Mouse (Mus musculus) intestine, embryonic 16.5 days (tissue): Measurements from ENCODE around the gene Abracl. TPM values are rescaled to one million over a fixed set of nuclear protein-coding genes. Genes with fewer than 3 reads are reported as not detected.

Experiments used
- ATAC-seq: fragments of 200-750 bp; cut with Nextera tagmentation; 2 replicates; pipeline ENCODE4 v1.8.0; 2017; ENCODE audit warnings: moderate TSS enrichment, moderate library complexity
- H3K27ac ChIP-seq: fragments of 300-500 bp; sonication (generic); 2 replicates; pipeline ENCODE4 v1.5.1; 2014; ENCODE audit warnings: mild to moderate bottlenecking, low read length
- H3K27me3 ChIP-seq: fragments of 300-500 bp; sonication (generic); replicated peaks from 2 replicates; pipeline ENCODE4 v1.6.1; 2014; ENCODE audit warnings: low read length, control low read depth, mixed read lengths; ENCODE audit not compliant: control insufficient read depth, insufficient read depth
- H3K36me3 ChIP-seq: fragments of 300-500 bp; sonication (generic); 2 replicates; pipeline ENCODE4 v1.6.1; 2014; ENCODE audit warnings: low read length, control low read depth; ENCODE audit not compliant: control insufficient read depth, insufficient read depth
- H3K4me1 ChIP-seq: fragments of 300-500 bp; sonication (generic); 2 replicates; pipeline ENCODE4 v1.6.1; 2014; ENCODE audit warnings: low read length, control low read depth, mixed read lengths; ENCODE audit not compliant: control insufficient read depth, insufficient read depth
- H3K4me2 ChIP-seq: fragments of 300-500 bp; sonication (generic); 2 replicates; pipeline ENCODE4 v1.6.1; 2014; ENCODE audit warnings: low read depth, low read length, control low read depth
- H3K4me3 ChIP-seq: fragments of 300-500 bp; sonication (generic); 2 replicates; pipeline ENCODE4 v1.5.1; 2014; ENCODE audit warnings: mild to moderate bottlenecking, low read length
- H3K9ac ChIP-seq: fragments of 300-500 bp; sonication (generic); 2 replicates; pipeline ENCODE4 v1.6.1; 2014; ENCODE audit warnings: low read depth, low read length
- H3K9me3 ChIP-seq: fragments of 300-500 bp; sonication (generic); 2 replicates; pipeline ENCODE4 v1.6.1; 2016; ENCODE audit warnings: low read length, control low read depth; ENCODE audit not compliant: control insufficient read depth
- WGBS: fragments of 180-500 bp; shearing (Covaris S2); extraction: QIAGEN DNeasy Blood & Tissue Kit; methylation state at CpG from one replicate; pipeline ENCODE4 v1.1.7; 2014; 5-methylcytosine and 5-hydroxymethylcytosine counted together
- polyA plus RNA-seq: library from polyadenylated mRNA; unstranded; fragments of >200 nt; fragmentation: Nextera tagmentation; extraction: Ambion mirVana; gene quantifications from 2 replicates; pipeline ENCODE4 v1.2.1, GENCODE M21; 2015

Abracl gene
- polyA plus RNA-seq, 1 experiment from 2014 or later = 162 TPM

DNA sequence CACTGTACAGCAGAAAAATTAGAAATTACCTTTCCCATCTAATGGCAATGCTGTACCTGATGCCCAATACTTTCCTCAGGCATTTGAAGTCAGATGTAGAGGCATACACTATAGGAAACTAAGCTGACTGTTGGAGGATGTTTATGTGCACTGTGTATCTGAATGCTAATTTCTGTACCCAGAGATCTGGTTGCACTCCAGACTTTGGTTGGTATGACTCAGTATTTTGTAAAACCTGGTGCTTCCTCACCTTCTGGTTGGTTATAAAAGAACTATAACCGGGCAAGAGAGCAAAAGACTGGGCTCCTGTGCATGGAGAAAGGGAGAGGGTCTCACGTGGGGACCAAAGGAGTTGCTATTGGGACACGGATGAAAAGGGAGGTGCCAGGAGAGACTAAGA, 15.8 kb downstream of the Abracl start:
- Histone ChIP-seq H3K4me2 (no peak overlapping the region), H3K27ac (no peak overlapping the region), H3K4me3 (no peak overlapping the region), H3K4me1 (no peaks in the 10 kb centered on the region), H3K27me3 (no peaks in the 10 kb centered on the region), H3K9ac (no peak overlapping the region), H3K9me3 (no peaks in the 10 kb centered on the region), H3K36me3 (0 out of 2 replicates have a peak, but pooled peaks cover 6% of the 10 kb centered on the region)
- ATAC-seq = no peak
- 89% methylated on average over 3 of the region's 3 CpGs for WGBS

DNA sequence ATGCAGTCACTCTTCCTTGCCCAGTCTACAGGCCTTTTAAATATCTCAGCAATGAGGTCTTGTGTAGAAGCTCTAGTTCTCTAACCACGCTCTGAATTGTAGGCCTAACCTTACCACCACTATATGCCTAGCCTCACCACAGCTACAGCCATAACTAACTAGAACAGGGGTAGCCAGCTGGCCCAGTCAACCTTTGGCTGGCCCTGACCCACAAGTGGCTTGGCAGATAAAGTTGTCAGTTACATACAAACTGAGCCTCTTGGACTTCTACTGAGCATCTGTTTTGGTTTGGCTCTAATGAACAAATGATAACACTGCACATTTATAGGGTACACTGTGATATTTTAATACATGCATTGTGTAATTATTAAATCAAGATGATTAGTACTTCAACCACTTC, 16.3 kb downstream of the Abracl start:
- 0 out of 2 replicates have a peak, but pooled peaks cover 6% of the 10 kb centered on the region for H3K36me3 ChIP-seq
- 93% methylated on average over 1 of the region's 1 CpGs for WGBS
- H3K4me2 ChIP-seq = no peak overlapping the region
- H3K27ac ChIP-seq = no peak overlapping the region
- H3K4me1 ChIP-seq = no peaks in the 10 kb centered on the region
- H3K9me3 ChIP-seq = no peaks in the 10 kb centered on the region
- H3K4me3 ChIP-seq = no peak overlapping the region
- no peak overlapping the region for H3K9ac ChIP-seq
- no peak for ATAC-seq
- H3K27me3 ChIP-seq = no peaks in the 10 kb centered on the region

DNA sequence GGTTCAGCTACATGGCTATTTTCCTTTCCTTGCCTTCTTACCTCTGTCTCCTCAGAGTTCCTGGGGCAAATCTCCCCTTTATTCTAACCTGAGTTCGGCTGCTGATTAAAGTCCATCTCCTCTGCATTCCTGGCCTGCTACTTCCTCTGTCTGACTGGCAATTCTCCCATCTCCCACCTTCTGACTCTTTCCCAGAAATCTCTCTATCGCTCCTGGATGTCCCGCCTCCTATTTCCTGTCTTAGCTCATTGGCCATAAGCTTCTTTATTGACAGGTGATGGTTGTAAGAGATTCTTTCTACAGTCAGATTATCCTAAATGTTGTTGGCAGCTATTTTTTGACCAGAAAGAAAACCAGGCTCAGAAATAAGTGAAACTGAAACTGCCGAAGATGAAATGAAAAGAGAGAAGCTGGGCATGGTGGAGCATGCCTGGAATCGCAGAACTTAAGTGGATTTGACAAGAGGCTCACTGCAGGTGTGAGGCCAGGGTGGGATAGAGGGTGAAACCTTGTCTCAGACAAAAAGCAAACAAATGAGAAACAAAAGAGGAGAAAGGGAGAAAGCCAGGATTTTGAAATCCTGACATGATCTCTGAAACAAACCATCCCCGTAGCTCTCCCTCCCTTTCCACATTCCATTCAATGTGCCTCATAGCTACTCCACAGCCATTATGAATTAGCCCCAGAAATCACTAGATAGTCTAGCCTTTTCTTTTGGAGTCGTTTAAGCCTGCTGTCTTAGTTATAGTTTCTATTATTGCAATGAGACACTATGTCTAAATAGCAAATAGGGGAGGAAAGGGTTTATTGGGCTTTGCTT, 17.7 kb downstream of the Abracl start:
- Histone ChIP-seq H3K27ac (no peak overlapping the region), H3K4me2 (no peak overlapping the region), H3K4me3 (no peak overlapping the region), H3K9ac (no peak overlapping the region), H3K36me3 (0 out of 2 replicates have a peak, but pooled peaks cover 2% of the 10 kb centered on the region), H3K4me1 (no peaks in the 10 kb centered on the region), H3K9me3 (no peaks in the 10 kb centered on the region), H3K27me3 (no peaks in the 10 kb centered on the region)
- WGBS = 76% methylated on average over 7 of the region's 7 CpGs
- no peak for ATAC-seq

DNA sequence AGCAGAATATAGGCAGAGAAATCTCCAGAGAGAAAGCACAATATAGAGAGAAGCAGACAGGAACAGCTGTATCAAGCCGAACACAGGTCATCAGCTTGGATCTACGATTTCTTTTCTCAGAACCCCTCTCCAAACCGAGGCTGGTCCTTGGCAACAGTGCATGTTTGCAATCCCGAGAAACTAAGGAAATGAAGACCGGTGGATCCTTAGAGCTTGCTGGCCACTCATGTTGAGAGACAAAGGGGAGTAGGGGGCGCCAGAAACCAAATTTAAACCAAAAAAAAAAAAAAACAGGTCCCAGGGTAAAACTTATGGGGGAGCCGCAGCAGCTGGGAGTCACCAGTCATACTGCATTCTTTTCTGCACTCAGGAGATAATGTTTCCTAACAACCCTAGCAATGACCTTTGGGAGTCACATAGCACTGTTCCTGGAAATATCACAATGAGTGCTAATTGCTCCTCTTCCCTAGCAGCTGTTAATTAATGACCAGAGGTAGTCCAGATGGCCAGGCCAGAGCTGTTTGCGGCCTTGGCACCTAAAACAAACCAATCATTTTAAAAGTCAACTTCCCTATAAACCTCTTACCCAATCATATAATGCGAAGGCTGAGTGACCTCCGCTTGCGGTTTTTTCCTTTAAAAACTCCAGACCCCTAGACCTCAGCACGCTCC, 19.0 kb downstream of the Abracl start:
- Histone ChIP-seq H3K27me3 (no peaks in the 10 kb centered on the region), H3K4me3 (no peak overlapping the region), H3K27ac (no peak overlapping the region), H3K4me2 (no peak overlapping the region), H3K4me1 (no peaks in the 10 kb centered on the region), H3K9ac (no peak overlapping the region), H3K36me3 (no peaks in the 10 kb centered on the region), H3K9me3 (no peaks in the 10 kb centered on the region)
- ATAC-seq = peak; percentile 64
- 72% methylated on average over 12 of the region's 12 CpGs for WGBS

DNA sequence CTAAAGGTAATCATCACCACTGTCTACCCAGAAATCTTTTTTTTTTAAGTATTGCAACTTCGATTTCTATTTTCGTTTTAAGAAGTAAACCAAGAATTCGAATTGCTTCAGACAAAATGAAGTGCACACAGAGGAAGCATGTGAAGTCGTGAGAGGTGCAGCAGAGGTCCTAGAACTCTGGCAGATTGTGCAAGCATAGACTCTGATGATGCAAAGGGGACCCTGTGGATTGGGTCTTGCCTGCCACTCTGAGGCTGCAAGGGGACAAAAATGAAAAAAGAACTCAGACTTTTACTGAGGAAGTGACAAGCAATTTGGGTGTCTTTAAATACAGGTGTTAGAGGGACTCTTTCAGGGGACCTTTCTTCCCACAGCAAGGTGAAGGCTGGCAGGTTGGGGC, 32.5 kb downstream of the Abracl start:
- no peak overlapping the region for H3K4me2 ChIP-seq
- no peak for ATAC-seq
- H3K4me3 ChIP-seq = no peak overlapping the region
- WGBS = 80% methylated on average over 4 of the region's 4 CpGs
- H3K9ac ChIP-seq = no peak overlapping the region
- no peaks in the 10 kb centered on the region for H3K4me1 ChIP-seq
- no peaks in the 10 kb centered on the region for H3K9me3 ChIP-seq
- no peaks in the 10 kb centered on the region for H3K27me3 ChIP-seq
- H3K27ac ChIP-seq = no peak overlapping the region
- H3K36me3 ChIP-seq = no peaks in the 10 kb centered on the region

DNA sequence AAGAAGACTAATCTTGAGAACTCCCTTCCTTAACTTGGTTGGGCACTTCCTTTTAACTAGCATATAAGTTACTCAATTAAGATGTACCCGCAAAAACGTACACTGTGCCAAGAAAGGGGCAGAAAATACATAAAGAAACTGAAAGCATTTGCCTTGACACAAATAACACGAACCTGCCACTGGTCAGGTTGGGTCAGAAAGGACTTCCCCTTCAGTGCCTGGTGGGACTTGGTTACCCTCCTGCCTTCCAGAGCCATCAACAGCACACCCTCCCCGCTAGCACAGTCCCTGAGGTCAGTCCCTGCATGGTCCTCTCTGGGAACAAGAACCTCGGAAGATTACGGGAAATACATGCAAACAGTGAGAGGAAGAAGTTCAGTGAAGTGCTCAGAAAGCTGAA, 34.0 kb downstream of the Abracl start:
- Histone ChIP-seq H3K4me2 (no peak overlapping the region), H3K4me3 (no peak overlapping the region), H3K27me3 (no peaks in the 10 kb centered on the region), H3K9ac (no peak overlapping the region), H3K36me3 (no peaks in the 10 kb centered on the region), H3K9me3 (no peaks in the 10 kb centered on the region), H3K27ac (no peak overlapping the region), H3K4me1 (no peaks in the 10 kb centered on the region)
- WGBS = 73% methylated on average over 6 of the region's 6 CpGs
- no peak for ATAC-seq

DNA sequence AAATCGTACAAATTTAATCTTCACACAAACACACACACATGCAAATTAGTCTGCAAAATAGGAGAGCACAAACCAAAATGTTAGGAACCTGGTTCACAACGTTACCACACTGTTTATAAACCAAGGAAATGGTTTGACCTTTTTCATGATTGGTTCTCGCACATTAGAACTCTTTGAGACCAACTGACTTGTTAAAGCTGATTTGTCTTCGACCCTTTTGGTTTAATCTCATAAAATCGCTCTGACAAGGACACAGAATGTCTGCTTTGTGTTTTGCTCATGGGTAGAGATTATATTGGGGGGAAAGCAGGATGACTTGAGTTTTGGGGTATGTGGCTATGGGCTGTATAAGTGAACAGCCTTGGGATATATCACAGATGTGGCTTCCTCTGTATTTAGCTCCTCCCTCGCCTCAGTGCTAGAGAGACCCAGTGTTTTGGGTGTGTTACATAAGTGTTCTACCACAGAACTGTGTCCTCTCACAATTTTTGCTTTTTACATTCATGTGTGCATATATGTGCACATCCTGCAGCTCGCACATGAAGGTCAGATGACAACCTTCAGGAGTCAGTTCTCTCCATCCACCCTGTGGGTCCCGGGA, 35.2 kb downstream of the Abracl start:
- no peaks in the 10 kb centered on the region for H3K4me1 ChIP-seq
- no peak for ATAC-seq
- no peaks in the 10 kb centered on the region for H3K36me3 ChIP-seq
- H3K4me3 ChIP-seq = no peak overlapping the region
- H3K27me3 ChIP-seq = no peaks in the 10 kb centered on the region
- no peak overlapping the region for H3K27ac ChIP-seq
- no peak overlapping the region for H3K9ac ChIP-seq
- WGBS = 82% methylated on average over 8 of the region's 8 CpGs
- no peak overlapping the region for H3K4me2 ChIP-seq
- no peaks in the 10 kb centered on the region for H3K9me3 ChIP-seq

DNA sequence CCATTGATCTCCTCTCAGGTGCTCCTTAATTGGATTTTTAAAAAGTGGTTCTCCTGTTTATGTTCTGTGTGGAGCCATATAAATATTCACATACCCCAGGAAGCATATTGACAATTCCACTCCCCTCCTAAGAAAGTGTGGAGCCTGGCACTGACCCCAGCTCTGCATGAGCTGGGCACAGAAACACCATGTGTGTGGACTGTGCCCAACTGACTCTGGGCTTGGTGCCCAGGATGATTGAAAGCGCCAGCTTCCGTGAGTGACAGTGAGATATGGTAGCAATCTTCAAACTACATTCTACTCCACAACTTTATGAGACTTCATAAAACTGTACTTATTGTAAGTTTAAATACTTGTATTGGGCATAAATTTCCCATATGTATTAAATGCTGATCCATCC, 39.8 kb downstream of the Abracl start:
- no peak for ATAC-seq
- no peak overlapping the region for H3K4me3 ChIP-seq
- H3K9me3 ChIP-seq = no peaks in the 10 kb centered on the region
- no peaks in the 10 kb centered on the region for H3K27me3 ChIP-seq
- no peaks in the 10 kb centered on the region for H3K36me3 ChIP-seq
- H3K4me1 ChIP-seq = no peaks in the 10 kb centered on the region
- H3K9ac ChIP-seq = no peak overlapping the region
- WGBS = 91% methylated on average over 2 of the region's 2 CpGs
- no peak overlapping the region for H3K27ac ChIP-seq
- H3K4me2 ChIP-seq = no peak overlapping the region

DNA sequence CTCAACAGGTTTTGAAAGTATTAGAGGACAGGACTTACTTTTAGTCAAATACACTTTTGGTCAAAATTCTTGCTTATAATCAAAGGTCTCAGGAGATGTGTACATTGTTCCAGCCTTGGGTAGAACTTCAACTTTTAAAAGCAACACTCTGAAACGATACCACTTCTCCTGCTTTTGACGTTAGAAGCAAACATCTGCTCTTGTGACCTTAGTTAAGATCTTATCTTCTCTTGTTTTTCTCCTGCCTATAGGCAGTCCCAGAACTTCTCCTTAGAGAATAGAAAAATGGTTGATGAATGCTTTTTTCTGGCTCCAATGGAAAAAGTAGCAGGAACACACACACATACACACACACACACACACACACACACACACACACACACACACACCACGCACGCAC, 57.0 kb downstream of the Abracl start:
- ATAC-seq = no peak
- Histone ChIP-seq H3K36me3 (no peaks in the 10 kb centered on the region), H3K27ac (no peak overlapping the region), H3K9ac (no peak overlapping the region), H3K4me3 (no peak overlapping the region), H3K27me3 (no peaks in the 10 kb centered on the region), H3K4me1 (no peaks in the 10 kb centered on the region), H3K4me2 (no peak overlapping the region), H3K9me3 (no peaks in the 10 kb centered on the region)
- 62% methylated on average over 4 of the region's 4 CpGs for WGBS
